Mouse (Mus musculus): ENCODE measurements at regions not wholly inside any gene's neighbourhood (a gene's known extent, or its start where the extent isn't known, plus 50 kb on each side); places are given as distances from the start of the nearest gene placed in this dataset.

GRCm38 (mm10) chr5:42364116-42364515 is 296.4 kb downstream of the Gm16223 start:
- DNase-seq: no peak

DNA sequence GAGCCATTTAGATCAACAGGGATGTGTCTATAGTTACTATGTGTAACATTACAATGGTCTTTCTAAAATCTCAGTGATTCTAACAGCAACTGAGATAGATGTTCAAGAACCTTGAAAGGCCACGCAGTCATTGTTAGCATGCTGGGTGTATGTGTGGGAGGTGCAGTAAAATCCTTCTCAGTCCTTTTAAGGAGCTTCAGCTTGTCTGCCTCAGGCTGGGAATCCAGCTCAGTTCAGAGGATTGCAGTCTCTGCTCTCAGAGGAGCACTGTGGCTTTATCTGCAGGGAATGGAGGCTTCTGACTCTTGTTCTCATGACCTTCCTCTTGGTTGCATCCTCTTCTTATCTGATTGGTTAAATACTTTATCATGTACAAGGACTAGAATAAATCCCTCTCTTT is 320.2 kb downstream of the Gm16223 start:
- no peak for DNase-seq

GRCm38 (mm10) chr5:42396695-42397094 is 328.9 kb downstream of the Gm16223 start:
- DNase-seq: no peak

DNA sequence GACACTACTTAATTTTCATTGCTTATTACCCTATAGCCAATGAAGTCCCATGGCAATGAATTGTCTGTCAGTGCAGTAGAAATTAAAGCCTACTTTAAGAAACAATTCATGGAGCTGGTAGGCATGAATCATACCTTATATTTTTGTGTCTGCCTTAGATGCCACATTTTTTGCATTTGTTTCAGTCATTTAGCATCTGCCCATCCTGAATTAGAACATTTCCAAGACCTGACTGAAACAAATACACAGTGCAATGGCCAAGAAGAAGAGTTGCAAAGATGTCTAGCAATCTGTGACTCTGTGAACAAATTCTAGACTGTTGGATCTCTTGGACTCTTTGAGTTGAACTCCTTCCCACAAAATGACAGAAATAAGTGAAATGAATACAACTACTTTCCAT is 342.2 kb downstream of the Gm16223 start:
- DNase-seq: no peak

DNA sequence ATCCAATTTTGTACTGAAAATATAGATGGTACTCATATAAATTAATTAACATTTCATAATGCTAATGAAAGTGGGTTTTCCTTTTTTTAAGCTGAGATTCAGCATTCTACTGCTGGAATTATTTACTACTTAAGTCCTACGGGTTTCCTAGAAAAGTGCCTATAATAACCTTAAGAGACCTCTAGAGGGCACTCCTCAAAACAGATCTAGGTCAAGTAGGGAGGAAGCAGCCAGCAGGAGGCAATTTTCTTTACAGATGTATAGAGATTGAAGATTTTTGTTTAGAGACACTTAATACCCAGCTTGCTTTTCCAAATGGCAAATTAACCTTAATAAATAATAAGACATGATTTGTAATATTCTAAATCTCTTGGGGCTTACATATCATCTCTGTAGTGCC is 344.5 kb downstream of the Gm16223 start:
- DNase-seq: no peak

GRCm38 (mm10) chr5:42425902-42426301 is 358.1 kb downstream of the Gm16223 start:
- no peak for DNase-seq

- no peak for DNase-seq
These were observed 365.4 kb downstream of the Gm16223 start for GRCm38 (mm10) chr5:42433147-42433546.

- no peak for DNase-seq
These were observed 380.9 kb downstream of the Gm16223 start for GRCm38 (mm10) chr5:42448644-42449043.

GRCm38 (mm10) chr5:42449581-42449980 is 381.8 kb downstream of the Gm16223 start:
- DNase-seq: peak; percentile 50

DNA sequence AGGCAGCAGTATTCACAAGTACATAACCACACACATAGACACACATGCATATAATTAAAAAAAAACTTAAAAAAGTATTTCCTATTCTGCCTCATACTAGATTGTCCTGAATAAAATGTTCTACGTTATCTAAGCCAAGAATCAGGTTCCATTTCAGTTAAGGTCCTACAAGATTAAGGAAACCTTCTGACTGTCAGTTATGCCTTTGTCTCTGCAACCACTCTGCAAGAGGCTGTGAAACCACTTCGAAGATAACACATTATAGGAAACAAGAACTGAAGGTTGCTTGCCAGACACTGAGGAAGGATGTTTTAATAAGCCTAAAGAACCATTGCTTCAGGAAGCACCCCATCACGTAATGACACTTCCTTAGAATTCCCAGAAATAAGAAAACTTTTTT is 385.9 kb downstream of the Gm16223 start:
- no peak for DNase-seq

GRCm38 (mm10) chr5:42461195-42461594 is 393.4 kb downstream of the Gm16223 start:
- no peak for DNase-seq

DNA sequence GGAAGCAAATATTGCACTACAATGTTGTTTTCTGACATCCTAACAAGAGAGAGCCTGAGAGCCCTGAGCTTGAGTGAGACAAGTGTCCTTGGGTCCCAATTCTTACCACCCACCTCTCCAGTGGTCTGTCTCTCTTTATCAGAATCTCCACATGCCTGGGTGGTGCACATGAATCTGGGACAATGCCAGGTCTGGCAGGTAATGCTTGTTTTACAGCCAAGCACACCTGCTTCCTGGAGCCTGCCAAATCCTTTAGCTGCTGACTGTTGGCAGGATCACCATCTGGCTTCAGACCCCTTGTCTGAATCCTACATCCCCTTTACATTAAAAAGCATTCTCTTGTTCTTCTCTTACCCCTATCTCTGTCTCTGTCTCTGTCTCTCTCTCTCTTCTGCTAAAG is 397.1 kb downstream of the Gm16223 start:
- DNase-seq: peak; percentile 2

- DNase-seq: no peak
These were observed 405.7 kb downstream of the Gm16223 start for GRCm38 (mm10) chr5:42473493-42473892.

- DNase-seq: no peak
These were observed 434.5 kb downstream of the Gm16223 start for GRCm38 (mm10) chr5:42502124-42502801.

GRCm38 (mm10) chr5:42502802-42503136 is 435.0 kb downstream of the Gm16223 start:
- DNase-seq: no peak

DNA sequence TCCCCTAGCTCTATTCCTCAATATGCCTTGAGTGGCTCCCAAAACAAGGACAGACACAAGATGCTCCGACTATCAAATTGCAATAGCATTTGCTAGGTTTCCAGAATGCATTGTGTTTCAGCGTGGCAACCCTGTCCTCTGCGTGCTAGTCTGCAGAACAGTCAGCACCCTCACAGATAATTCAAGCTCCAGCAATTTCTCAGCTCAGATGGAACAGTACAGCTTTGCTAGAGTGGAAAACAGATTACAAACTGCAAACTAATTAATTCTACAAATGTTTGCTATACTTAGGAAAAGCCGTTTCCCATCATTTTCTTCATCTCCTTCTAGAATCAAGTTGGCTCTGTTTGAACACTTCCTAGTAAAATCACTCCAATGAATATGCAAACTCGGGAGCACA is 441.4 kb downstream of the Gm16223 start:
- DNase-seq: no peak

DNA sequence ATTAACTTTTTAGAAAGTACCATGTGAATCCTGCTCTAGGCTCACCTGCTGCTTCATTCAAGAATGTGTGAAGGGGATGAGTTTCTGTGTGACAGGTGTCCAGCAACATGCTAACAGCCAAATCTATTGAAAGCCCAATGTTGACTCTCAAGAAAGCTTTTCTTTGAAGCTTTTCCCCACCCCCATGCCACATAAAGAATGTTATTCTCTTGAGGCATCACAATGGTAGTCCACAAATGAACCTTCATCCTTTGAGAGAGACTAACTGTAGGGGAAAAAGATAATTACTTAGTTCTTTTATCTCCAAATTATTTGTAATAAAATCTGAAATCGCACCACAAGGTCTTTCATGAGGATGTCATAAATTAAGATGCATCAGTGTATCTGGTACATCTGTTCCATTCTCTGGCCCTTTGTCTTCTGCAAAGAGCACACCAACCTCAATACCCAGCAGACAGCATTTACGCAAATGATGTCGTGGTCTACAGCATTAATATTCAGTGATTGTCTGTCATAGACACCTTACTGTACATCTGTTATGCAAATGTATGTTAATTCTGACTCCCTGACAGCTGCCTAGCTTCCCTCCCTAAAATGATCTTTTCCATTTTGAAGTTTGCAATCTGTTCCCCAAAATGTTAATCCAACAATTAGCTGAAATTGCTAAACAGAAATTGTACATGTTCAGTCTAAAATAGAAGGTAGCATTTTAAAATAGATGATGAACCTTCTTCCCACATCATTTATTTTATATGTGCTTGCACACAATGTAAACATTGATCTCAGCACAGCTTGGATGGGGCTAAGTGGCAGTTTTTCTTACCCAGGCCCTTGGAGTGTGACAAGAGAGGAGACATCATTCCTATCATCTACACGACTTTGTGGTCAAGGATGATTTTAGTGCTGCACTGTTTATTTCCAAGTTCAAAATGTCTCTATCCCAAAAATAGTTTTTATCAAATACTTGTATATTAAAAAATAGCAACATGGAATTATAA is 455.7 kb downstream of the Gm16223 start:
- no peak for DNase-seq

- no peak for DNase-seq
These were observed 457.7 kb downstream of the Gm16223 start for GRCm38 (mm10) chr5:42525431-42525830.

DNA sequence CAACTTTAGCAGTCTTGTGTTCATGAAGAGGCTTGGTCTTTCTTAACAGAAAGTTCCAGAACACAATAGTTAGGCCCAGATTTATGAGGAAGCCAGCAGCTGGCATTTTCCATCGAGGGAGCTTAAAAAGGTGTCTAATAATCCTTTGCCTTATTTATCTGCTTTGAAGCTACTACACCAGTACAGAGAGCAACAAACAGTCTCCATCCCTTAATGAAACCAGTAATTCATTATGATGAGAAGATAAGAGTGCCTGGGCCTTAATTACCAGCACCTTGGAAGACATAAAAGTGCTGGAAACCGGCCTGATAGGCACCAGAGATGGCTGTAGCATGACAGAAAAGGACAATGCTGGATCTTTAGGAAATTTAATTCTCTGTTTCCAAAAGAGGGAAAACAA is 492.8 kb downstream of the Gm16223 start:
- no peak for DNase-seq

DNA sequence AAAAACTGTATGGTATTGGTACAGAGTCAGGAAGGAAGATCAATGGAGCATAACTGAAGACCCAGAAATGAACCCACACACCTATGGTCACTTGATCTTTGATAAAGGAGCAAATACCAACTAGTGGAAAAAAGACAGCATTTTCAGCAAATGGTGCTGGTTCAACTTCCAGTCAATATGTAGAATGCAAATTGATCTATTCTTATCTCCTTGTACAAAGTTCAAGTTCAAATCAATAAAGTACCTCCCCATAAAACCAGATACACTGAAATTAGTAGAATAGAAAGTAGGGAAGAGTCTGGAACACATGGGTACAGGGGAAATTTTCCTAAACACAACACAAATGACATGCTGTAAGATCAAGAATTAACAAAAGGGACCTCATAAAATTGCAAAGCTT is 495.6 kb downstream of the Gm16223 start:
- DNase-seq: no peak

GRCm38 (mm10) chr5:42575971-42576370 is 508.2 kb downstream of the Gm16223 start:
- no peak for DNase-seq

DNA sequence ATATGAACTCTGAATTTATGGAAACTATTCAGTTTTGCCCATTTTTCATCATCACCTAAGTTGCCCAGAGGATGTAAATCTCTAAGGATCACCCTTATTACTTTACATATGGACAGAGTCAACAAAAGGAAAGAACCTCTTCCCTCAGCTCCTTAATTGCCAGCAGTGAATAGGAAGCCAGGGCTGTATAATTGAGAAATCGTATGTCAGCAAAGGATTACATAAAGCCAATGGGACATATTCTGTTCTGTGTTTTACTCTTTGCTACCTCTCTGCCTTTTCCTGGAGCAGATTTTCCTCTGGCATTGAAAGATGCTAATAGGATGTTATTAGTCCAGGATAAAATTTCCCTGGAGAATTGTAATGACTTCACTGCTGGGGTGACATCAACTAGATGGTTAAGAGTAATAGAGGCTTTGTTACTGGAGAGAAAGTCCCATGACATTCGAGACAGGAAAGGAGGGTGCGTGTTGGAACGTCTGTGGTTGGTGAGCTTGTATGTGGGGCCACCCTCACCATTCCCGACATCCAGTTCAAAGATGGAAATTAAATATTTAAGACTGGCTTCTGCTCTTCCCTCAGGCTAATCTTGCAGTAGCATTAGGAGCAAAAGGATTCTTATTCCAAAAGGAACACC is 510.6 kb downstream of the Gm16223 start:
- DNase-seq: no peak

DNA sequence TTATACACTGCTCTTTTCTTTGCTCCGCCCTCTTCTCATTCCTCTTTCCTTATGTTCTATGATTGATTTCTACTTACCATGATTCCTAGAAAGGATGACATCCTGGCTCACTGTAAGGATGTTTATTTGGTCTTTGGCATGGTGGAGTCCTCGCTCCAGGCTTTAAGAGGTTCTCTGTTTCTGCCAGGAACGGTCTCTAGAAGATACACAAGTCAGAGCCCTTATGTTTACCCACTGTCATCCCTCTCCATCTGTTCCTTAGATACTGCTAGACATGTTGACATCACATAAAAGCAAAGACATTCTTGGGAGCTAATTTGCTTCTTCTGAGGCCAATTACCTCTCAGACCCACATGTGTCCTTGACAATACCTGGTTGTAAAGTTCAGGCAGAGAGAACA is 552.9 kb downstream of the Gm16223 start:
- no peak for DNase-seq
